Comparison of ENCODE assay signal across 9 mouse cellular contexts in genomic region chr7:116519805-116520204, GRCm38 (mm10). TPM values are rescaled to one million over a fixed set of nuclear protein-coding genes. Genes with fewer than 3 reads are reported as not detected.
DNase-seq lines count a peak whose midpoint lies in the region; ATAC-seq and TF ChIP-seq lines count a peak whose summit lies in the region.
"Had no signal": no experiment of that assay in that cellular context is flagged by ENCODE, and none has a peak within 500 bp of the region (broad histone marks: within the 10 kb centered on the region; RNA-seq: fewer than 3 reads in every experiment).

No protein-coding gene starts in this region.

- no peaks in the 10 kb centered on the region for H3K27me3 ChIP-seq in heart, postnatal 0 days (ENCODE audit: control insufficient read depth, insufficient read depth, low read length)
- H3K27me3 ChIP-seq in testis, adult 2 months (ENCODE audit: control insufficient read depth, insufficient read depth, low read length) = no peaks in the 10 kb centered on the region
- H3K27me3 ChIP-seq in hindbrain, postnatal 0 days (ENCODE audit: insufficient read depth, low read length) = no peaks in the 10 kb centered on the region
- no peaks in the 10 kb centered on the region for H3K27me3 ChIP-seq in stomach, postnatal 0 days (ENCODE audit: control insufficient read depth, insufficient read depth, low read length)

- no peak for TF ChIP-seq EP300 in heart, postnatal 0 days (IDR thresholded peaks at IDR 0.05; ENCODE audit: low read depth)
- no peak for TF ChIP-seq EP300 in stomach, postnatal 0 days (optimal IDR thresholded peaks at IDR 0.05)

- no peak for ATAC-seq in heart, postnatal 0 days (ENCODE audit: insufficient read depth, low read depth)
- no peak for ATAC-seq in hindbrain, postnatal 0 days
- ATAC-seq in stomach, postnatal 0 days (ENCODE audit: low FRiP score, low TSS enrichment) = no peak

- no peak overlapping the region for H3K9ac ChIP-seq in heart, postnatal 0 days (replicated peaks; ENCODE audit: low read depth, low read length)
- no peak overlapping the region for H3K9ac ChIP-seq in hindbrain, postnatal 0 days (replicated peaks; ENCODE audit: low read length)
- no peak overlapping the region for H3K9ac ChIP-seq in stomach, postnatal 0 days (ENCODE audit: low read length)

- DNase-seq in heart, postnatal 0 days (ENCODE audit: low spot score) = no peak
- no peak for DNase-seq in heart, adult 8-10 months (ENCODE audit: low spot score)
- no peak for DNase-seq in testis, postnatal 14 days (ENCODE audit: low spot score)
- DNase-seq in hindbrain, postnatal 0 days (ENCODE audit: low spot score) = peak; percentile 44
- peak; percentile 31 for DNase-seq in stomach, postnatal 0 days (ENCODE audit: low spot score)
- no peak for DNase-seq in c-Kit-positive CD71-positive TER-119-positive erythroid progenitor cells, embryonic 14.5 days (ENCODE audit: low spot score)
- no peak for DNase-seq in adrenal gland, postnatal 4 days (ENCODE audit: low spot score in 2 of 2)

- no peak overlapping the region for H3K27ac ChIP-seq in heart, postnatal 0 days (ENCODE audit: low read depth)
- H3K27ac ChIP-seq in testis, adult 2 months (ENCODE audit: control insufficient read depth, insufficient read depth, low read depth, low read length) = no peak overlapping the region
- H3K27ac ChIP-seq in hindbrain, postnatal 0 days = no peak overlapping the region
- H3K27ac ChIP-seq in stomach, postnatal 0 days (replicated peaks) = no peak overlapping the region

- no peak overlapping the region for H3K4me2 ChIP-seq in heart, postnatal 0 days (ENCODE audit: low read depth, low read length)
- H3K4me2 ChIP-seq in hindbrain, postnatal 0 days (ENCODE audit: low read depth, low read length) = no peak overlapping the region
- no peak overlapping the region for H3K4me2 ChIP-seq in stomach, postnatal 0 days (replicated peaks; ENCODE audit: low read depth)

- H3K4me3 ChIP-seq in heart, postnatal 0 days (ENCODE audit: low read depth, low read length) = no peak overlapping the region
- no peak overlapping the region for H3K4me3 ChIP-seq in testis, adult 2 months (ENCODE audit: control insufficient read depth, low read depth, low read length)
- no peak overlapping the region for H3K4me3 ChIP-seq in hindbrain, postnatal 0 days (ENCODE audit: low read length)
- no peak overlapping the region for H3K4me3 ChIP-seq in stomach, postnatal 0 days (ENCODE audit: low read depth, low read length)
- H3K4me3 ChIP-seq: erythroblast, embryonic 14.5 days had no signal

- peaks cover 9% of the 10 kb centered on the region; the same call in 1 of the 2 replicates for H3K4me1 ChIP-seq in heart, postnatal 0 days (ENCODE audit: control insufficient read depth, insufficient read depth)
- no peaks in the 10 kb centered on the region for H3K4me1 ChIP-seq in testis, adult 2 months (ENCODE audit: control insufficient read depth, insufficient read depth, low read length)
- no peaks in the 10 kb centered on the region for H3K4me1 ChIP-seq in hindbrain, postnatal 0 days (ENCODE audit: insufficient read depth, low read length)
- no peaks in the 10 kb centered on the region for H3K4me1 ChIP-seq in stomach, postnatal 0 days (replicated peaks; ENCODE audit: control insufficient read depth, insufficient read depth)

- 67% methylated on average over 3 of the region's 3 CpGs for WGBS in heart, postnatal 0 days
- 62% methylated on average over 3 of the region's 3 CpGs for WGBS in hindbrain, postnatal 0 days
- 40% methylated on average over 3 of the region's 3 CpGs for WGBS in stomach, postnatal 0 days

- peaks cover 10% of the 10 kb centered on the region; the same call in 1 of the 2 replicates for H3K36me3 ChIP-seq in heart, postnatal 0 days (replicated peaks; ENCODE audit: control insufficient read depth, insufficient read depth, low read length)
- no peaks in the 10 kb centered on the region for H3K36me3 ChIP-seq in testis, adult 2 months (ENCODE audit: control insufficient read depth, insufficient read depth, low read length)
- H3K36me3 ChIP-seq in hindbrain, postnatal 0 days (ENCODE audit: insufficient read depth, low read length) = peaks cover 7% of the 10 kb centered on the region; the same call in 1 of the 2 replicates
- H3K36me3 ChIP-seq in stomach, postnatal 0 days (ENCODE audit: control insufficient read depth, insufficient read depth, low read length) = no peaks in the 10 kb centered on the region; the same call in 1 of the 2 replicates

- no peaks in the 10 kb centered on the region for H3K9me3 ChIP-seq in heart, postnatal 0 days (replicated peaks; ENCODE audit: control insufficient read depth, low read length)
- H3K9me3 ChIP-seq in hindbrain, postnatal 0 days (ENCODE audit: low read length) = no peaks in the 10 kb centered on the region
- H3K9me3 ChIP-seq in stomach, postnatal 0 days (ENCODE audit: control insufficient read depth, low read length) = no peaks in the 10 kb centered on the region

- no peak for TF ChIP-seq POLR2A in testis, adult 2 months (IDR thresholded peaks at IDR 0.05; ENCODE audit: control insufficient read depth, low read depth, low read length)

- peak; percentile 47 for TF ChIP-seq CTCF in heart, postnatal 0 days (IDR thresholded peaks at IDR 0.05; ENCODE audit: low read depth)
- peak; percentile 11; the same call in 1 of the 2 replicates for TF ChIP-seq CTCF in testis, adult 2 months (IDR thresholded peaks at IDR 0.05; ENCODE audit: control insufficient read depth, insufficient read depth, insufficient replicate concordance, low read depth, low read length)
- peak; percentile 66 for TF ChIP-seq CTCF in hindbrain, postnatal 0 days (IDR thresholded peaks at IDR 0.05; ENCODE audit: low read depth)
- TF ChIP-seq CTCF in stomach, postnatal 0 days (IDR thresholded peaks at IDR 0.05; ENCODE audit: low read depth) = peak; percentile 68

RNA-seq across cellular contexts. Expression of gene Nucb2, which starts 15.6 kb away (rescaled TPM):
- total RNA-seq in heart, postnatal 0 days (2014; rRNA removed; ENCODE audit: low replicate concordance) = 4.1 and 7.6 TPM in 2 replicates
- 7.4 and 8.0 TPM in 2 replicates for polyA plus RNA-seq in heart, postnatal 0 days (2015; fragmentation: Nextera tagmentation; extraction: Ambion mirVana)
- 1 to 10 TPM; 5.1 to 7.9 (median 6.7) TPM for total RNA-seq in heart, adult 8-10 months (2022)
- polyA plus RNA-seq in testis, adult 2 months (2012; rRNA removed) = 7.5 and 10.0 TPM in 2 replicates
- total RNA-seq in hindbrain, postnatal 0 days (2014; rRNA removed) = 15.1 and 17.7 TPM in 2 replicates
- polyA plus RNA-seq in hindbrain, postnatal 0 days (2015; fragmentation: Nextera tagmentation; extraction: Ambion mirVana) = 36.7 and 37.5 TPM in 2 replicates
- polyA plus RNA-seq in stomach, postnatal 0 days (2015; fragmentation: Nextera tagmentation; extraction: Ambion mirVana) = 45.5 and 46.2 TPM in 2 replicates
- total RNA-seq in adrenal gland, postnatal 4 days (2021) = 10 to 100 TPM; 31.3 to 33.6 TPM
- polyA plus RNA-seq: erythroblast, embryonic 14.5 days had no signal

Comparison
In these comparisons a context has a peak if more than half of its experiments do, and no peak if none do; other contexts are left out.
1. DNase-seq: peak in hindbrain, postnatal 0 days (single experiment) and stomach, postnatal 0 days (single experiment); none in heart, postnatal 0 days (single experiment), heart, adult 8-10 months (single experiment), testis, postnatal 14 days (single experiment), c-Kit-positive CD71-positive TER-119-positive erythroid progenitor cells, embryonic 14.5 days (single experiment) and adrenal gland, postnatal 4 days (0 of 2).
2. CTCF ChIP-seq: peak in every context shown above with its lines; median percentile 68 in stomach, postnatal 0 days; 66 in hindbrain, postnatal 0 days; 47 in heart, postnatal 0 days; 11 in testis, adult 2 months.